Mouse (Mus musculus) gastrocnemius, postnatal 36 days (tissue): ENCODE results near the gene Ddx55. TPM values are rescaled to one million over a fixed set of nuclear protein-coding genes. Genes with fewer than 3 reads are reported as not detected.
A peak's percentile ranks its signal among the peaks of the same experiment; 100 is the strongest.

Experiments
- DNase-seq, 2 experiments: peaks; one replicate each; pipeline ENCODE4 v3.0.0; 2022
- intact Hi-C: fragments of 180-260 bp; cut with DNase I; formaldehyde crosslinking; loops from one replicate; pipeline ENCODE4 v1.15.1; 2025
- total RNA-seq, 2 experiments: library from RNA; stranded (reverse); gene quantifications; 2 replicates each; pipeline ENCODE4 v1.2.3; 2021

The Ddx55 gene
- total RNA-seq, 2 experiments from 2014 or later, result 3.1 to 3.6 TPM

DNA sequence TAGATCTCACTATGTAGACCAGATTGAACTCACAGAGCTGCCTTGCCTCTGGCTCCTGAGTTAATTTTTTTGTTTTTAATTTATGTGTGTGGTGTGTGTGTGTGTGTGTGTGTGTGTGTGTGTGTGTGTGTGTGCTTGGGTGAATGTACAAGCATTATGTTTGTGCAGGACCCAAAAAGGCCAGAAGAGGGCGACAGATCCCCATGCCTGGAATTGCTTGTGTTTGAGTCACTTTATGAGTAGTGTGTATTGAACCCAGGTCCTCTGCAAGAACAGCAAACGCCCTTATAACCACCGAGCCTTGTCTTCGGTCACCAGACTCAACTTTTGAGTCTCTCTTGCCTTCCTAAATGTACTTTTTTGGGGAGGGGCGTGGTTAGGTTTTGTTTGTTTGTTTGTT is 49.7 kb downstream of the Ddx55 start:
- peak in 1 of 2 experiments; percentile 28 for DNase-seq
- intact Hi-C loops, result loop anchor here (2.0 kb wide), 1 partner anchor 264 kb away; no protein-coding TSS in a partner anchor

DNA sequence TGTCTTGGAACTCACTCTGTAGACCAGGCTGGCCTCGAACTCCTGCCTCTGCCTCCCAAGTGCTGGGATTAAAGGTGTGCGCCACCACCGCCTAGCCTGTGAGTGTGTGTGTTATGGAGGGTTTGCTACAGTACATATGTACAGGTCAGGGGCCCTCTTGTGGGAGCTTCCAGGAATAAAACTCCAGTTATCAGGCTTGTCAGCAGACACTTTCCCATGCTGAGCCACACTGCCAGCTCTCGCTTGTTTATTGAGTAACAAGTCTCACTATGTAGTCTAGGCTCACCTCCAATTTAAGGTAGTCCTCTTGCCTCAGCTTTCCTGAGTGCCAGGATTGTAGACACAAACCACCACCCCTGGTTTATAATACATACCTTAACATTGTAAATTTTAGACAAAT is 51.6 kb downstream of the Ddx55 start:
- intact Hi-C loops, result no loop called here
- DNase-seq, result no peak

DNA sequence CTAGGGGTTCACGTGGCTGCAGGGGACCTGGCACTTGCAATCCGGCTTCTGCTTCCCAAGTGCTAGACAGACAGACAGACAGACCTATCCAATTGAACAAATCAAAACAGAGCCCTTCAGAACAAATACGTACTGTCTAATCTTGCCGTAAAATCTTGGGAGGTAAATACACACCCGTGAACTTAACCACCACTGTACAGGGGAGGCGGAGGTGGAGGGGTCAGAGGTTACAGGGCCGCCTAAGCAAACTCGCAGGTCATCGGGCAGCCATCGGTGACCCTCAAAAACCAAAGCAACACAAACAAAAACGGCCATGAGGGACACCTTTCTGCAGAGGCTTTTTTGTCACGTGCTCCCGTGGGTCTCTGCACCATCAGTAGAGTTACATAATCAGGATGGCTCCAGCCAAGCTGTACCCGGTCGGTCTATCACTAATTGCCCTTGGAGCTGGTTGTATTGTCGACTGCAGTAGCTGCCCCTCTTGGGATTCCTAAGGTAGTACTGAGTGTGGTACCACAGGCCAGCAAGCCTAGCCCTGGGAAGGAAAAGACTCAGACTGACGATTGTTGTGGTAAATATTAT is 52.5 kb downstream of the Ddx55 start:
- intact Hi-C loops, result no loop called here
- no peak for DNase-seq

- intact Hi-C loops, result no loop called here
- DNase-seq, result no peak
These were observed 58.3 kb downstream of the Ddx55 start for GRCm38 (mm10) chr5:124610965-124611364.

DNA sequence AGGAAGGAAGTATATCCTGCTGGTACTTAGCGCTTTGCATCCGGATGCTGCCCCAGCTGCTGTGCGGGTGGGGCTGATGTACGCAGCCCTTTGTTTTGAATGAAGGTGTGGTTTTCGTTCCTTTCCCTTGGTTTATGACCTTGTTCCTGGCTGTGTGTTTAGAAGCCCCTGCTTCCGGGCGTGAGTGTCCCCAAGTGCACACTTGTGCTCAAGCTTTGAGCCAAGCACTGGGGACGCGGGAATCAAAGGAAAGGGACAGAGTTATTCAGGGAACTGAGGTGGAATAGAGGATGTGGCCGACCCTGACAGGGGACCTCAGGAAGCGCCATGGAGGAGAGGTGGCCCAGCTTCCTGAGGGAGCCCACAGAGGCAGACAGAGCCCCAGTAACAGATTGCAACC is 62.0 kb downstream of the Ddx55 start:
- intact Hi-C loops, result no loop called here

GRCm38 (mm10) chr5:124618711-124619110 is 66.0 kb downstream of the Ddx55 start:
- intact Hi-C loops, result no loop called here
- DNase-seq, result no peak

More for the DNA sequence above, 62.0 kb downstream of the Ddx55 start:
- DNase-seq, result no peak

Other genes with a start within 250 kb of the Ddx55 start
- 1 to 10 TPM; 1.9 to 2.7 TPM for gene Mphosph9, start 224.9 kb upstream of the Ddx55 start, total RNA-seq
- gene 2810006K23Rik, start 224.8 kb upstream of the Ddx55 start, total RNA-seq, result 1 to 10 TPM; 6.0 to 6.4 TPM
- gene Cdk2ap1, start 189.8 kb upstream of the Ddx55 start, total RNA-seq, result 100 to 1,000 TPM; 121 to 128 TPM
- 10 to 100 TPM; 35.4 to 40.5 TPM for gene Sbno1, start 126.9 kb upstream of the Ddx55 start, total RNA-seq
- 100 to 1,000 TPM; 182 to 256 TPM for gene Kmt5a, start 112.9 kb upstream of the Ddx55 start, total RNA-seq
- gene Rilpl2, start 74.5 kb upstream of the Ddx55 start, total RNA-seq, result 1 to 10 TPM; 3.6 to 4.9 TPM
- gene Snrnp35, start 69.7 kb upstream of the Ddx55 start, total RNA-seq, result 10 to 100 TPM; 20.5 to 26.1 TPM
- 100 to 1,000 TPM; 197 to 200 TPM for gene Rilpl1, start 21.5 kb upstream of the Ddx55 start, total RNA-seq
- gene Tmed2, start 12.2 kb upstream of the Ddx55 start, total RNA-seq, result 100 to 1,000 TPM; 133 to 145 TPM
- gene Eif2b1, start 26.3 kb downstream of the Ddx55 start, total RNA-seq, result 10 to 100 TPM; 40.2 to 44.4 TPM
- 10 to 100 TPM; 12.5 to 13.5 TPM for gene Gtf2h3, start 26.3 kb downstream of the Ddx55 start, total RNA-seq
- 10 to 100 TPM; 28.4 to 30.6 TPM for gene Atp6v0a2, start 75.7 kb downstream of the Ddx55 start, total RNA-seq
- under 1 TPM in 1 of 2 experiments, not detected in 1; 0.02 TPM for gene Dnah10, start 172.2 kb downstream of the Ddx55 start, total RNA-seq